Mouse (Mus musculus) megakaryocyte, embryonic 14.5 days (primary cell): ENCODE measurements at regions not wholly inside any gene's neighbourhood (a gene's known extent, or its start where the extent isn't known, plus 50 kb on each side); places are given as distances from the start of the nearest gene placed in this dataset.

Source experiments
- FLI1 ChIP-seq: IDR thresholded peaks from 2 replicates; pipeline ENCODE4 v1.6.1; 2012; ENCODE audit warnings: low read length, inconsistent platforms, mixed read lengths
- GATA1 ChIP-seq: IDR thresholded peaks from 3 replicates; pipeline ENCODE4 v1.6.1; 2012; ENCODE audit warnings: mixed read lengths, low read length, inconsistent platforms, borderline replicate concordance

DNA sequence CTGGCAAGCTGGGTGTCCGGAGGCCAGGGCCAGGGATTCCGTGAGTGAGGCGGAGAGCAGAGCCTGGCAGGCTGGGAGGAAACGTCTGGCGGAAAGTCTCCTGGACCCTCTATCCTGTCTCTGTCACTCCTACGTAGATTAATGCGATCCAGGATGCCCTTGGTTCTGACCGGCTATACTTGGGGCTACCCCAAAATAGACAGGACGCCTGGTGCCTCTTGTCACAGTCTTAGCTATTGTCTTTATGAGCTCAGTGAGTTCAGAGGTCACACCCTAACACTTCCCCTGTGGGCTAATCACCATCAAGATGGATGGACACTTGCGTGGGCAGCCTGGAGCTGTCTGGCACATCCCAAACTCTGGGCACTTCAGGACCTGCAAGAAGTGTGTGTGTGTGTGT lies 258.9 kb downstream of the Dhx35 start:
- TF ChIP-seq GATA1 (no peak), FLI1 (no peak)
